Mouse (Mus musculus): Measurements from ENCODE around the gene Dnah3.

The Dnah3 gene

GRCm38 (mm10) chr7:119941569-119941968 is 153.5 kb downstream of the Dnah3 start:
- DNase-seq (ENCODE audit: low spot score) = no peak

- no peak for DNase-seq (ENCODE audit: low spot score)
Observed at GRCm38 (mm10) chr7:119937036-119937435, 158.0 kb downstream of the Dnah3 start.

GRCm38 (mm10) chr7:119936321-119936720 is 158.8 kb downstream of the Dnah3 start:
- DNase-seq (ENCODE audit: low spot score) = no peak

GRCm38 (mm10) chr7:119928783-119929440 is 166.2 kb downstream of the Dnah3 start:
- DNase-seq (ENCODE audit: low spot score) = no peak

- no peak for DNase-seq (ENCODE audit: low spot score)
Observed at GRCm38 (mm10) chr7:119921054-119921453, 174.0 kb downstream of the Dnah3 start.

GRCm38 (mm10) chr7:119920457-119920856 is 174.6 kb downstream of the Dnah3 start:
- no peak for DNase-seq (ENCODE audit: low spot score)

- no peak for DNase-seq (ENCODE audit: low spot score)
Observed at GRCm38 (mm10) chr7:119911727-119912126, 183.4 kb downstream of the Dnah3 start.

- DNase-seq (ENCODE audit: low spot score) = no peak
Observed at GRCm38 (mm10) chr7:119906523-119907215, 188.4 kb downstream of the Dnah3 start.

- no peak for DNase-seq (ENCODE audit: low spot score)
Observed at GRCm38 (mm10) chr7:119899386-119900057, 195.6 kb downstream of the Dnah3 start.

GRCm38 (mm10) chr7:119898247-119898856 is 196.7 kb downstream of the Dnah3 start:
- no peak for DNase-seq (ENCODE audit: low spot score)

GRCm38 (mm10) chr7:119897521-119898109 is 197.5 kb downstream of the Dnah3 start:
- DNase-seq (ENCODE audit: low spot score) = no peak

GRCm38 (mm10) chr7:119895639-119896512 is 199.2 kb downstream of the Dnah3 start, which contains the start of the genes Lyrm1 and Dcun1d3:
Gene Lyrm1, plus strand, starts transcription at chr7:119895861.
Gene Dcun1d3, minus strand, starts transcription at chr7:119896298.
- peak; percentile 99 for DNase-seq (ENCODE audit: low spot score)

GRCm38 (mm10) chr7:119894818-119895544 is 200.1 kb downstream of the Dnah3 start:
- peak; percentile 8 for DNase-seq (ENCODE audit: low spot score)

GRCm38 (mm10) chr7:119892742-119893141 is 202.3 kb downstream of the Dnah3 start:
- no peak for DNase-seq (ENCODE audit: low spot score)

- DNase-seq (ENCODE audit: low spot score) = no peak
Observed at GRCm38 (mm10) chr7:119892198-119892597, 202.9 kb downstream of the Dnah3 start.

- DNase-seq (ENCODE audit: low spot score) = no peak
Observed at GRCm38 (mm10) chr7:119887887-119888286, 207.2 kb downstream of the Dnah3 start.

GRCm38 (mm10) chr7:119881229-119881628 is 213.9 kb downstream of the Dnah3 start:
- no peak for DNase-seq (ENCODE audit: low spot score)

GRCm38 (mm10) chr7:119880345-119880744 is 214.7 kb downstream of the Dnah3 start:
- no peak for DNase-seq (ENCODE audit: low spot score)

GRCm38 (mm10) chr7:119879171-119879570 is 215.9 kb downstream of the Dnah3 start:
- no peak for DNase-seq (ENCODE audit: low spot score)

- DNase-seq (ENCODE audit: low spot score) = no peak
Observed at GRCm38 (mm10) chr7:119875776-119876440, 219.2 kb downstream of the Dnah3 start.

Data from embryo, embryonic 10 days (tissue).